Mouse (Mus musculus) heart, embryonic 15.5 days (tissue): ENCODE data around the gene Ppp5c. TPM values are rescaled to one million over a fixed set of nuclear protein-coding genes. Genes with fewer than 3 reads are reported as not detected.
A peak's percentile ranks its signal among the peaks of the same experiment; 100 is the strongest.

ENCODE experiments used
- ATAC-seq: fragments of 200-750 bp; cut with Nextera tagmentation; replicated peaks from 2 replicates; pipeline ENCODE4 v1.8.0; 2017; ENCODE audit warnings: low read depth, moderate TSS enrichment; ENCODE audit not compliant: insufficient number of reproducible peaks, insufficient read depth, low FRiP score
- H3K27ac ChIP-seq: fragments of 300-500 bp; sonication (generic); 2 replicates; pipeline ENCODE4 v1.5.1; 2015; ENCODE audit warnings: mild to moderate bottlenecking, inconsistent platforms
- H3K27me3 ChIP-seq: fragments of 300-500 bp; sonication (generic); 2 replicates; pipeline ENCODE4 v1.6.1; 2015; ENCODE audit warnings: inconsistent platforms
- H3K36me3 ChIP-seq: fragments of 300-500 bp; sonication (generic); 2 replicates; pipeline ENCODE4 v1.6.1; 2015; ENCODE audit warnings: mild to moderate bottlenecking, inconsistent platforms
- H3K4me1 ChIP-seq: fragments of 300-500 bp; sonication (generic); replicated peaks from 2 replicates; pipeline ENCODE4 v1.6.1; 2015; ENCODE audit warnings: inconsistent platforms
- H3K4me2 ChIP-seq: fragments of 300-500 bp; sonication (generic); 2 replicates; pipeline ENCODE4 v1.6.1; 2015; ENCODE audit warnings: inconsistent platforms, mild to moderate bottlenecking, moderate library complexity
- H3K4me3 ChIP-seq: fragments of 300-500 bp; sonication (generic); 2 replicates; pipeline ENCODE4 v1.5.1; 2015; ENCODE audit warnings: mild to moderate bottlenecking, inconsistent platforms
- H3K9ac ChIP-seq: fragments of 300-500 bp; sonication (generic); 2 replicates; pipeline ENCODE4 v1.6.1; 2015; ENCODE audit warnings: mild to moderate bottlenecking, inconsistent platforms
- H3K9me3 ChIP-seq: fragments of 300-500 bp; sonication (generic); replicated peaks from 2 replicates; pipeline ENCODE4 v1.6.1; 2016; ENCODE audit warnings: inconsistent platforms
- WGBS: fragments of 180-500 bp; shearing (Covaris S2); methylation state at CpG from one replicate; pipeline ENCODE4 v1.1.7; 2015; ENCODE audit warnings: mixed read lengths; 5-methylcytosine and 5-hydroxymethylcytosine counted together
- polyA plus RNA-seq: library from polyadenylated mRNA; unstranded; fragments of >200 nt; fragmentation: Nextera tagmentation; extraction: Ambion mirVana; gene quantifications from 2 replicates; pipeline ENCODE4 v1.2.1, GENCODE M21; 2015

Gene Ppp5c
- polyA plus RNA-seq, 1 experiment from 2014 or later, result 82.5 TPM

- H3K9ac ChIP-seq, result peak within 1 kb of the TSS; percentile 82; the same call in 1 of the 2 replicates
- peak within 1 kb of the TSS; percentile 83 for H3K4me2 ChIP-seq
- no peaks in the 10 kb centered on the region for H3K9me3 ChIP-seq
- peak within 1 kb of the TSS; percentile 92 for H3K27ac ChIP-seq
- peak within 1 kb of the TSS; percentile 67 for H3K4me3 ChIP-seq
- H3K36me3 ChIP-seq, result peaks cover 2% of the 10 kb centered on the region
- peaks cover 72% of the 10 kb centered on the region for H3K4me1 ChIP-seq
- H3K27me3 ChIP-seq, result no peaks in the 10 kb centered on the region
- ATAC-seq, result no peak
- WGBS, result 93% methylated on average over 5 of the region's 5 CpGs
Observed at GRCm38 (mm10) chr7:16992451-16992807, 35.3 kb downstream of the Ppp5c start, which contains the start of gene Ccdc8. Ccdc8 (plus strand) TSS chr7:16992708.

GRCm38 (mm10) chr7:16991681-16992450 lies 35.9 kb downstream of the Ppp5c start:
- Histone ChIP-seq H3K27ac (peak overlapping the region; percentile 86), H3K36me3 (no peaks in the 10 kb centered on the region; the same call in 1 of the 2 replicates), H3K4me1 (peaks cover 69% of the 10 kb centered on the region), H3K4me2 (peak overlapping the region; percentile 42), H3K27me3 (no peaks in the 10 kb centered on the region), H3K9me3 (no peaks in the 10 kb centered on the region), H3K4me3 (0 out of 2 replicates have a peak overlapping the region, but pooled peaks have one; percentile 4), H3K9ac (peak overlapping the region; percentile 16; the same call in 1 of the 2 replicates)
- ATAC-seq, result peak; percentile 50
- 46% methylated on average over 18 of the region's 18 CpGs for WGBS

GRCm38 (mm10) chr7:16990006-16990744 lies 37.5 kb downstream of the Ppp5c start:
- Histone ChIP-seq H3K36me3 (no peaks in the 10 kb centered on the region), H3K27me3 (no peaks in the 10 kb centered on the region), H3K9me3 (no peaks in the 10 kb centered on the region), H3K4me1 (peaks cover 52% of the 10 kb centered on the region), H3K4me3 (no peak overlapping the region), H3K9ac (no peak overlapping the region), H3K4me2 (peak overlapping the region; percentile 24; the same call in 1 of the 2 replicates), H3K27ac (peak overlapping the region; percentile 79)
- WGBS, result 34% methylated on average over 15 of the region's 15 CpGs
- ATAC-seq, result no peak

DNA sequence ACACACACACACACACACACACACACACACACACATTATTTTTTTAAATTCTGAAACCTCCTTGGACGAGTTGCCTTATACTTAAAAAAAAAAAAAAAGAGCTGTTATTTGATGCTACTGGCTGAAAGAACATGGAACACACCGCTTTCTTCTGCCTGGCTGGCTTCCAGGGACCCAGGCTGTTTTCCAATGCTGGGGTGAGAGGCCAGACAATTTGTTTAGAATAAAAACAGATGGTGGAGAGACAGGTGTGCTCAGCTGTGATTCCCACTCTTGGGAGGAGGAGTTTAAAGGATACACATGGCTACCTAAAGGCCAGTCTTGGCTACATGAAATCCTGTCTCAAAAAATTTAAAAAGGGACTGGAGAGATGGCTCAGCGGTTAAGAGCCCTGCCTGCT lies 39.3 kb downstream of the Ppp5c start:
- Histone ChIP-seq H3K27me3 (no peaks in the 10 kb centered on the region), H3K9ac (no peak overlapping the region), H3K4me3 (no peak overlapping the region), H3K36me3 (no peaks in the 10 kb centered on the region), H3K9me3 (no peaks in the 10 kb centered on the region), H3K4me2 (no peak overlapping the region), H3K4me1 (peaks cover 43% of the 10 kb centered on the region), H3K27ac (peak overlapping the region; percentile 10; the same call in 1 of the 2 replicates)
- 39% methylated on average over 3 of the region's 3 CpGs for WGBS
- no peak for ATAC-seq

- no peak overlapping the region for H3K4me3 ChIP-seq
- H3K27ac ChIP-seq, result peak overlapping the region; percentile 46; the same call in 1 of the 2 replicates
- H3K9ac ChIP-seq, result no peak overlapping the region
- H3K9me3 ChIP-seq, result no peaks in the 10 kb centered on the region
- H3K4me1 ChIP-seq, result peaks cover 46% of the 10 kb centered on the region
- no peak overlapping the region for H3K4me2 ChIP-seq
- no peaks in the 10 kb centered on the region for H3K36me3 ChIP-seq
- 35% methylated on average over 7 of the region's 7 CpGs for WGBS
- no peaks in the 10 kb centered on the region; the same call in 1 of the 2 replicates for H3K27me3 ChIP-seq
- ATAC-seq, result no peak
Observed at GRCm38 (mm10) chr7:16987541-16988149, 40.1 kb downstream of the Ppp5c start.

DNA sequence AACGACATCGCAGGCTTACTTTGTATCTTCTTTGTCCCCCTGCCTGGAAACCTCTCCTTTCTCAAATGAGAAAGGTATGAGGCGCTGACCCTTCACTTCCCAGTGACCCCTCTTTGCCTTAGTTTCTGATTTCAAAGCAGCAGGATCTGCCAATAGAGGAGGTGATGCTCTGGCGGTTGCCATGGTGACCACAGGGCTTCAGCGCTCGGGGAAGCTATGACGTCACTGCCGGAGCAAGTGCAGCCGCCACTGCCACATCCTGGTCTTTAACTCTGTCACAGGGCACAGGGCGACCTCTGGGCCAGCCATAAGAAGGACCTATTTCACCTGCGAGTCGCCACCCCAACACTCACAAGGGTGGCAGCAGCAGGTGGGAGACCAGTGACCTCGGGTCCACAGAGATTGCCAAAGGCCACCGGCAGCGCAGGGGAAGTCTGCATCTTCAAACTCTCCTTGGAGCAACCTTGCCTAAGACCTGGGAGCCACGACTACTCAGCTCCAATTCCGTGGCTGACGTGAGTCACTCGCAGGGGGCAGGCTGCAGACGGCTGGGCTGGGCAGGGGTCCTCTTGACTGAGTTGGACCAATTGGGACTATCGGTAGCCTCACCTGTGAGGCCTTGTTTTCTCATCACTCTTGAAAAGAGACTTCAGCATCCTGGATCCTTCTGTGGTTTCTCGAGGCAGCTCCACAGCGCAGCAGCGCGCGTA lies 44.7 kb downstream of the Ppp5c start, which contains the start of gene Gm42372:
Gene Gm42372, plus strand, starts transcription at position 228 of the 710 bp plus-strand sequence.
- Histone ChIP-seq H3K4me1 (peaks cover 27% of the 10 kb centered on the region), H3K9me3 (no peaks in the 10 kb centered on the region), H3K4me3 (no peak within 1 kb of the TSS), H3K36me3 (no peaks in the 10 kb centered on the region), H3K27me3 (no peaks in the 10 kb centered on the region; the same call in 1 of the 2 replicates), H3K4me2 (0 out of 2 replicates have a peak within 1 kb of the TSS, but pooled peaks have one; percentile 6), H3K9ac (no peak within 1 kb of the TSS), H3K27ac (no peak within 1 kb of the TSS)
- 34% methylated on average over 26 of the region's 26 CpGs for WGBS
- ATAC-seq, result no peak

- no peaks in the 10 kb centered on the region for H3K36me3 ChIP-seq
- ATAC-seq, result peak; percentile 50; the same call in 1 of the 2 replicates
- H3K27ac ChIP-seq, result peak overlapping the region; percentile 90
- peak overlapping the region; percentile 36 for H3K4me3 ChIP-seq
- H3K4me2 ChIP-seq, result peak overlapping the region; percentile 62
- H3K27me3 ChIP-seq, result no peaks in the 10 kb centered on the region; the same call in 1 of the 2 replicates
- peaks cover 26% of the 10 kb centered on the region for H3K4me1 ChIP-seq
- no peaks in the 10 kb centered on the region for H3K9me3 ChIP-seq
- WGBS, result 2% methylated on average over 12 of the region's 12 CpGs
- 0 out of 2 replicates have a peak overlapping the region, but pooled peaks have one; percentile 40 for H3K9ac ChIP-seq
Observed at GRCm38 (mm10) chr7:16980348-16980747, 47.4 kb downstream of the Ppp5c start.

- H3K4me3 ChIP-seq, result no peak overlapping the region
Observed at GRCm38 (mm10) chr7:16978593-16978992, 49.1 kb downstream of the Ppp5c start.

GRCm38 (mm10) chr7:16978173-16978572 lies 49.6 kb downstream of the Ppp5c start:
- 68% methylated on average over 6 of the region's 6 CpGs for WGBS
- H3K4me1 ChIP-seq, result peaks cover 34% of the 10 kb centered on the region

More at GRCm38 (mm10) chr7:16978593-16978992, 49.1 kb downstream of the Ppp5c start:
- no peak overlapping the region for H3K4me2 ChIP-seq
- H3K36me3 ChIP-seq, result no peaks in the 10 kb centered on the region
- 86% methylated on average over 3 of the region's 3 CpGs for WGBS
- H3K27me3 ChIP-seq, result no peaks in the 10 kb centered on the region; the same call in 1 of the 2 replicates
- no peak overlapping the region for H3K9ac ChIP-seq
- no peak overlapping the region for H3K27ac ChIP-seq
- H3K9me3 ChIP-seq, result no peaks in the 10 kb centered on the region
- H3K4me1 ChIP-seq, result peaks cover 36% of the 10 kb centered on the region
- ATAC-seq, result no peak

DNA sequence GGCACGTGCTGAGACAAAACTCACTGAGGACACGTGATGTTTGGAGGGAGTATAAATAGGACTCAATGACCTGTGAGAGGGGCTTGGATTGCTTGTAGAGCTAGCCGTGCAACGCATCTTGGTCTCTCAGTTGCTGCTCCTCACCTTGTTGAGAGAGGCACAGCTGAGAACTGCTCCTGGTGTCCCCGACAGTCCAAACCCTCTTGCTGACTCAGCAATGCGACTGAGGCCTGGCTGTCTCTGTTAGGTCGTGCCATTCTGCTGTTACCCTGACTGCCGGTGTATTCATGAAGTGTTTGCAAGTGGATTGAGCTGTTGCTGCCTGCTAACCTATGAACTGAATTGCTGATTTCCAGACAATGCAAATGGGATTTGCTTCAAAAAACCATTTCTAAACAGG lies 51.4 kb downstream of the Ppp5c start:
- Histone ChIP-seq H3K27me3 (no peaks in the 10 kb centered on the region), H3K4me2 (no peak overlapping the region), H3K27ac (no peak overlapping the region), H3K9me3 (no peaks in the 10 kb centered on the region), H3K9ac (no peak overlapping the region), H3K4me1 (peaks cover 29% of the 10 kb centered on the region), H3K36me3 (no peaks in the 10 kb centered on the region), H3K4me3 (no peak overlapping the region)
- 43% methylated on average over 8 of the region's 8 CpGs for WGBS
- ATAC-seq, result no peak

More at GRCm38 (mm10) chr7:16978173-16978572, 49.6 kb downstream of the Ppp5c start:
- Histone ChIP-seq H3K27ac (no peak overlapping the region), H3K27me3 (no peaks in the 10 kb centered on the region; the same call in 1 of the 2 replicates), H3K4me3 (no peak overlapping the region), H3K9me3 (no peaks in the 10 kb centered on the region), H3K36me3 (no peaks in the 10 kb centered on the region), H3K9ac (no peak overlapping the region), H3K4me2 (no peak overlapping the region)
- no peak for ATAC-seq
